Mouse (Mus musculus) liver, embryonic 16.5 days (tissue): ENCODE results near the gene Atp8a1. TPM values are rescaled to one million over a fixed set of nuclear protein-coding genes. Genes with fewer than 3 reads are reported as not detected.

ENCODE experiments used
- ATAC-seq: fragments of 200-750 bp; cut with Nextera tagmentation; 2 replicates; pipeline ENCODE4 v1.8.0; 2017; ENCODE audit warnings: low read depth, mild to moderate bottlenecking, moderate number of reproducible peaks, moderate library complexity
- H3K27ac ChIP-seq: fragments of 300-500 bp; sonication (generic); 2 replicates; pipeline ENCODE4 v1.5.1; 2014; ENCODE audit warnings: mild to moderate bottlenecking, low read length
- H3K27me3 ChIP-seq: fragments of 300-500 bp; sonication (generic); 2 replicates; pipeline ENCODE4 v1.6.1; 2014; ENCODE audit warnings: low read depth, low read length, mixed read lengths; ENCODE audit not compliant: control insufficient read depth, insufficient read depth
- H3K36me3 ChIP-seq: fragments of 300-500 bp; sonication (generic); 2 replicates; pipeline ENCODE4 v1.6.1; 2014; ENCODE audit warnings: mild to moderate bottlenecking; ENCODE audit not compliant: control insufficient read depth, insufficient read depth
- H3K4me1 ChIP-seq: fragments of 300-500 bp; sonication (generic); 2 replicates; pipeline ENCODE4 v1.6.1; 2014; ENCODE audit warnings: low read depth, low read length, mixed read lengths; ENCODE audit not compliant: control insufficient read depth
- H3K4me2 ChIP-seq: fragments of 300-500 bp; sonication (generic); 2 replicates; pipeline ENCODE4 v1.6.1; 2014; ENCODE audit warnings: low read depth, low read length, mixed read lengths
- H3K4me3 ChIP-seq: fragments of 300-500 bp; sonication (generic); 2 replicates; pipeline ENCODE4 v1.5.1; 2014; ENCODE audit warnings: low read depth, mild to moderate bottlenecking, low read length
- H3K9ac ChIP-seq: fragments of 300-500 bp; sonication (generic); 2 replicates; pipeline ENCODE4 v1.6.1; 2014; ENCODE audit warnings: low read depth, low read length
- H3K9me3 ChIP-seq: fragments of 300-500 bp; sonication (generic); replicated peaks from 2 replicates; pipeline ENCODE4 v1.6.1; 2016; ENCODE audit warnings: low read length; ENCODE audit not compliant: control insufficient read depth
- WGBS: fragments of 180-500 bp; shearing (Covaris S2); extraction: QIAGEN DNeasy Blood & Tissue Kit; methylation state at CpG from one replicate; pipeline ENCODE4 v1.1.7; 2014; ENCODE audit not compliant: insufficient replicate concordance; 5-methylcytosine and 5-hydroxymethylcytosine counted together
- polyA plus RNA-seq: library from polyadenylated mRNA; unstranded; fragments of >200 nt; fragmentation: Nextera tagmentation; extraction: Ambion mirVana; gene quantifications from 2 replicates; pipeline ENCODE4 v1.2.1, GENCODE M21; 2015

The Atp8a1 gene
- polyA plus RNA-seq, 1 experiment from 2014 or later = 40.9 TPM

DNA sequence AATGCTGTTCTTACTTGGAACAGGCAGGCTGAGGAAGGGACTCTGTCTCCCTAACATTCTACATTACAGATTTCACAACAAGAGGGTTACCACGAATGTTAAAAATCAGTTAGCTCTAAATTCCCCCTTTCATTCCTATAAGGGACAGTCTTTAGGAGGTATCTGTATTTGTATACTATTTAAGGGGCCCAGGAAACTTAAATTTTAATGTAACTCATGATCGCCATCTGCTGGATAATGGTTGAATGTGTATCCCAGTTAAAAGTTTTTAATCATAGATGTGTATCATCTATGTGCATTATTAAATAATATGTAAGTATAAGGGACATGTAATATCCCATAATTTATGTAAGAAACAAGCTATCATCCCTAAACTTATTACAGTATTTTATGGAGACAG, 119.5 kb downstream of the Atp8a1 start:
- Histone ChIP-seq H3K36me3 (peaks cover 13% of the 10 kb centered on the region), H3K4me3 (no peak overlapping the region), H3K4me2 (no peak overlapping the region), H3K27ac (no peak overlapping the region), H3K9ac (no peak overlapping the region), H3K9me3 (no peaks in the 10 kb centered on the region), H3K27me3 (no peaks in the 10 kb centered on the region), H3K4me1 (no peaks in the 10 kb centered on the region)
- WGBS = 17% methylated on average over 2 of the region's 2 CpGs
- ATAC-seq = no peak

DNA sequence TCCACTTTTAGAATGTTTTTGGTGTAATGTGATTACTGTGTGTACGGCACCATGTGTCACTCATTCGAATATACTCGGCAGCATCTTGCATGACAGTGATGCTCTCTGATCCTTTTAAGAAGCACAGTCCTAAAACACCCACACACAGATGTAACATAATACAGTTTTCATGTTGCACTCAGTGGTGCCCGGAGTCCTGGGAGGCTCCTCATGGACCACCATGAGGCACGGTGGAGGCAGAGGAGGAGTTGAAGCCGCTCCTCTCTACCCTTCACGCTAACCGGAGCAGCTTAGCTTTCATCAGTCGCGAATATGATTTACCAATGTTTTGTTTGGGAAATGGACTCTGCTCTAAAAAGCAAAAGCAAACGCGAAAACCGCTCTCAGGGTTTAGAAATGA, 120.4 kb downstream of the Atp8a1 start:
- ATAC-seq = no peak
- Histone ChIP-seq H3K9ac (no peak overlapping the region), H3K27me3 (no peaks in the 10 kb centered on the region), H3K36me3 (peaks cover 18% of the 10 kb centered on the region), H3K9me3 (no peaks in the 10 kb centered on the region), H3K4me3 (no peak overlapping the region), H3K27ac (no peak overlapping the region), H3K4me2 (no peak overlapping the region), H3K4me1 (no peaks in the 10 kb centered on the region)
- 91% methylated on average over 13 of the region's 13 CpGs for WGBS

DNA sequence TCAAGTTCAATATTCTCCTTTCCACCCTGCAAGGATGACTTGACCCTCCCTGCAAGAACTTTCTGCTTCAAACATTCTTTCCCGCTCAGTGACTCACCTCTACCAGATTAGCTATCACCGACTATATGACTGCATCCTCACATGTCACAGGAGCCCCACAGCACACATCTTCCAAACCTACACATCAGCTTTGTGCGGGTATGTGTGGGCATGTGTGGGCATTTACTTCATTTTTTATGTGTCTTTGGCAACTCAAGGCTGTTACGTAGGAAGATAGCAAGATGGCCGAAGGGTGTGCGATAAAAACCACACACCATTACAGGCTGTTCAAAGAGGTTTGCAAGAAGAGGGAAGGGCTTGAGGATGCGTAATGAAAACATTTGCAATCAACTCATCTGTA, 145.6 kb downstream of the Atp8a1 start:
- H3K4me2 ChIP-seq = no peak overlapping the region
- ATAC-seq = no peak
- H3K27me3 ChIP-seq = no peaks in the 10 kb centered on the region
- H3K4me1 ChIP-seq = no peaks in the 10 kb centered on the region
- H3K9ac ChIP-seq = no peak overlapping the region
- H3K36me3 ChIP-seq = peaks cover 25% of the 10 kb centered on the region
- WGBS = 92% methylated on average over 7 of the region's 7 CpGs
- H3K4me3 ChIP-seq = no peak overlapping the region
- H3K9me3 ChIP-seq = no peaks in the 10 kb centered on the region
- H3K27ac ChIP-seq = no peak overlapping the region

DNA sequence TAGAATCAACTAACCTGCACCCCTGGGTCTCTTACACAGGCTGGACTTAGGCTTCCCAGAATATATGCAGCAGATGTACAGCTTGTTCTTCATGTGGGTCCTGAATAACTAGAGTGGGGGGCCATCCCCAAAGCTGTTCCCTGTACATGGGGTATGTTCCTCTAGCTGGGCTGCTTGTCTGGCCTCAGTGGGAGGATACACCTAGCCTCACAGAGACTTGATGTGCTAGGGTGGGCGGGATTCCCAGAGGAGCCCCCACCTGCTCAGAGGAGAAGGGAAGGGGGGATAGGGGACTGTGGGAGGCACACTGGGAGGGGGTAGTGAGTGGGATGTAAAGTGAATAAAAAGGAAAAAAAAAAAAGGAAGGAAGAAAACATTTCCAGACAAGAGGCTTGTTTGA, 147.8 kb downstream of the Atp8a1 start:
- Histone ChIP-seq H3K4me1 (no peaks in the 10 kb centered on the region), H3K27ac (no peak overlapping the region), H3K4me3 (no peak overlapping the region), H3K27me3 (no peaks in the 10 kb centered on the region), H3K36me3 (peaks cover 20% of the 10 kb centered on the region), H3K9me3 (no peaks in the 10 kb centered on the region), H3K9ac (no peak overlapping the region), H3K4me2 (no peak overlapping the region)
- ATAC-seq = no peak
- WGBS = 72% methylated on average over 1 of the region's 1 CpGs

DNA sequence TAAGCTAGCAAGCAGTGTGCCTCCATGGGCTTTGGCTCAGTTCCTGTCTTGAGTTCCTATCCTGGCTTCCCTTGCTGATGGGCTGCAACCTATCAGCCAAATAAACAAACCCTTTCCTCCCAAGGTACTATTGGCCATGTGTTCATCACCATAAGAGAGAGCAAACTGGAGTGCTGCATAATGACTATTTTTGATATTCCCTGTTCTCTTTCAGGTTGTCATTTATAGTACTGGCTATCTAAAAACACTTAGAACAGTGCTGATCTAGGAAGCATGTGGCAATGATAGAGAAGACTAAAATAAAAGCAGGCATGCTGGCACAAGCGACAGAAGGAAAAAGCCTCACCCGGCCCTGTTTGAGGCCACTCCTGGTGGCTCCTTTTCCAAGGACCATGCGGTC, 149.1 kb downstream of the Atp8a1 start:
- 81% methylated on average over 3 of the region's 3 CpGs for WGBS
- H3K4me3 ChIP-seq = no peak overlapping the region
- peaks cover 16% of the 10 kb centered on the region for H3K36me3 ChIP-seq
- H3K9me3 ChIP-seq = no peaks in the 10 kb centered on the region
- no peak overlapping the region for H3K4me2 ChIP-seq
- H3K9ac ChIP-seq = no peak overlapping the region
- no peaks in the 10 kb centered on the region for H3K27me3 ChIP-seq
- ATAC-seq = no peak
- no peak overlapping the region for H3K27ac ChIP-seq
- no peaks in the 10 kb centered on the region for H3K4me1 ChIP-seq

DNA sequence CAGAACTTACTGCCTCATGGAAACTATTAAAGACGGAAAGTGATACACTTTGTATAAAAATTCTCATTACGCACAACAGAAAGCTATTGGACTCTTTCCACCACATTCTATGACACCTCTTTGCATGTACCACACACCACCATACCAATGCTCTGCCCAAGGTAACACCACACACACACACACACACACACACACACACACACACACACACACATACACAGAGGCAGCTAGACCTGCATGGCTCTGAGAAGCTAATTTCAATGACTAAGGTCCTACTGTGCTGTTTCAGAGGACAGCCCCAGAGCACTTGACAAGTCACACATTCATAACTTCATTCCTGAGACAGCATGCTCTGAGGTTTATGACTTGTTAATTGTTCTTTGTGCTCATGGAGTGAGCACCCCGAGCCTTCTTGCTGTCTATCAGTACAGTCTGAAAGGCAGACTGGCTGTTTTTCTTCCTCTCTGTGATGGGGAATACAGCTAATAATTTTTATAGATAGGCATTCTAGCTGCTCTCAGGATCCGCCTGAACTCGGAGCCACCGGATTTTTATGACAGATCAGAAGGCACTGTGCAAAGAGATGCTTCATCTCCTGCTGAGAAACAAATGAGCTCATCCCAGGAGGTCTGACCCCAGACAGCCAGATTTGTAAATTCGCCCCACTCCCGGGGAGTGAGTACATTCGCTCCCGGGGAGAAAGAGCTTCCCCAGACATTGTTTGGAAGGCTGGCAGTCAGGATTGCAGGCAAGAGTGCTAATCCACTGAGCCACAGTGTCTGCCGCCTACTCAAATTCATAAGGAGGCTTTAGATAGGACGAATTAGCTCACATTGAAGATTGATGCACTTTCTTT, 150.3 kb downstream of the Atp8a1 start:
- 70% methylated on average over 12 of the region's 12 CpGs for WGBS

DNA sequence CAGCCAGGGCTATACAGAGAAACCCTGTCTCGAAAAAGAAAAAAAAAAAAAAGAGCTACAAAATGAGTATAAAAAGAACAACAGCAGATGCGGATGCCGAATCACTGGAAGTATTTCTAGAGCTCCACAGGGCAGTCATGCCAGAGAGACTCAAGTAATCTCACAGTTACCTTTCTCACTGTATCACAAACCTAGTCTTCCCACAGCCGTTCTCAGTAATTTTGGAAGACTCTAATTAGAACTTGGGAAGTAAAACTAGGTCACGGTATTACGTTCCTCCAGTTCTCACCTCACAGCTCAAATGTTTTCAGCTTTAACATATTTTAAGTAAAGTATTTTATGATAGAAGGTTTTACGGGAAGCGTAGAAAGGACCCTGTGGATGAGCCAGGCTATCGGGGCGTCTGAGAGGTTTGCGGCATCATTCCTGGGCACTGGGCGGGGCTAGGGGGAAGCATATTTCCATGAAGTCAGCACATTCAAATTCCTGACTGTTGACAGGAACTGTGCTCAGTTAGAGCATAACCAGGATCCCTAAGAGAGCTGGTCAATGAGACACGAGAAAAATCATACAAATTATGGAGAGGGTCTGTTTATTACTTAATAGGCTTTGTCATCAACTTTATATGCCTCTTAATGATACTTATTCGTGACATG, 152.1 kb downstream of the Atp8a1 start:
- no peaks in the 10 kb centered on the region for H3K4me1 ChIP-seq
- H3K27me3 ChIP-seq = no peaks in the 10 kb centered on the region
- H3K36me3 ChIP-seq = peaks cover 3% of the 10 kb centered on the region
- H3K27ac ChIP-seq = no peak overlapping the region
- no peaks in the 10 kb centered on the region for H3K9me3 ChIP-seq
- ATAC-seq = no peak
- H3K4me2 ChIP-seq = no peak overlapping the region
- H3K9ac ChIP-seq = no peak overlapping the region
- 85% methylated on average over 14 of the region's 14 CpGs for WGBS
- no peak overlapping the region for H3K4me3 ChIP-seq

More for the DNA sequence above, 150.3 kb downstream of the Atp8a1 start:
- Histone ChIP-seq H3K9me3 (no peaks in the 10 kb centered on the region), H3K4me2 (no peak overlapping the region), H3K4me3 (no peak overlapping the region), H3K27ac (no peak overlapping the region), H3K4me1 (no peaks in the 10 kb centered on the region), H3K36me3 (peaks cover 14% of the 10 kb centered on the region), H3K9ac (no peak overlapping the region), H3K27me3 (no peaks in the 10 kb centered on the region)
- ATAC-seq = no peak

DNA sequence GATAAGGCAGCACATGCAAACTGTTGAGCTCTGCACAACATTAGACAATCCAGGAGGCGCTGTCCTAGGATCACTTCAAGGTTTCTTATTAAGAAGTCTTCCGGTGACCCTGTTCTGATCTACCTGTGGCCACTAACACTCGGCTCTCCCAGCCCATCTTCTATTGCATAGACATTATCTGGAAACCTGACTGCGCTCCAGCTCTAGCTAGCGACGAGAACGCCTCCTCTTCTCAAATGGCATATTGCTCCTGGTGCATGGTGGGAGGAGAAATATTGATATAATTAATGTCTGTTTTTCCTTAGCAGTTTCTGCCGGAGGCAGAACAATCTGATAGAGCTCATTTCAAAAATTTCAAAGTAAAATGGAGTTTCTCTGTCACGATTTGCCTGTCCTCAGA, 156.9 kb downstream of the Atp8a1 start:
- 88% methylated on average over 9 of the region's 9 CpGs for WGBS
- Histone ChIP-seq H3K9me3 (no peaks in the 10 kb centered on the region), H3K4me3 (no peak overlapping the region), H3K27me3 (no peaks in the 10 kb centered on the region), H3K27ac (no peak overlapping the region), H3K9ac (no peak overlapping the region), H3K4me1 (no peaks in the 10 kb centered on the region), H3K4me2 (no peak overlapping the region), H3K36me3 (peaks cover 2% of the 10 kb centered on the region; the same call in 1 of the 2 replicates)
- ATAC-seq = no peak

DNA sequence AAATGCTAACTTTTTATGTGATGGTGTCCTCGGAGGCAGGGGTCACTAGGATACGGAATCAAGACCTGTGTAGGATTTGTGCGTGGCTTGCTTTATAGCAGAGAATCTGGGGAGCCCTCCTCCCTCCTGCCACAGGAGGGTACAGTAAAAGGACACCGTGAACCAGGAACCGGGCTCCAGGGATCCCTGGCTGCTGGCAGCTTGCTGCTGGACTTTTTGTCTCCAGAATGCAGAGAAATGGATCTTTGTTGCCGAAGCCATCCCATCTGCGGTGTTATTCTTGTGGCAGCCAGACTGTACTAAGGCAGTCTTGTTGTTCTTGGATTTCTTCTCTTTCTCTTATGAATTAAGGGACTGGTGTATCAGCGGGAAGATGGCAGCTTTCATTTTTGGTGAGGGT, 159.2 kb downstream of the Atp8a1 start:
- WGBS = 88% methylated on average over 8 of the region's 8 CpGs
- no peaks in the 10 kb centered on the region for H3K4me1 ChIP-seq
- H3K27ac ChIP-seq = no peak overlapping the region
- H3K9me3 ChIP-seq = no peaks in the 10 kb centered on the region
- no peaks in the 10 kb centered on the region for H3K27me3 ChIP-seq
- H3K9ac ChIP-seq = no peak overlapping the region
- no peak for ATAC-seq
- no peak overlapping the region for H3K4me2 ChIP-seq
- H3K36me3 ChIP-seq = peaks cover 2% of the 10 kb centered on the region; the same call in 1 of the 2 replicates
- H3K4me3 ChIP-seq = no peak overlapping the region
